Comparison of ENCODE assay signal across 9 mouse cellular contexts in genomic region chr11:3348576-3349342, GRCm38 (mm10). TPM values are rescaled to one million over a fixed set of nuclear protein-coding genes. Genes with fewer than 3 reads are reported as not detected.
DNase-seq lines count a peak whose midpoint lies in the region; ATAC-seq lines count a peak whose summit lies in the region.
"Had no signal": no experiment of that assay in that cellular context is flagged by ENCODE, and none has a peak within 500 bp of the region (broad histone marks: within the 10 kb centered on the region; RNA-seq: fewer than 3 reads in every experiment).

No protein-coding gene starts in this region.

- no peak for ATAC-seq in frontal cortex, adult (ENCODE audit: low TSS enrichment)

- H3K27me3 ChIP-seq in megakaryocyte, embryonic 14.5 days (replicated peaks): no peaks in the 10 kb centered on the region
- H3K27me3 ChIP-seq: hindbrain, embryonic 15.5 days had no signal

- DNase-seq in cerebellum, adult 9-11 months: peak; percentile 62
- DNase-seq in cerebellum, adult 11 months: no peak
- peak; percentile 56 for DNase-seq in thymus, postnatal 14 days
- no peak for DNase-seq in thymus, postnatal 25 days
- DNase-seq in kidney, adult 9 months: peak; percentile 40
- no peak for DNase-seq in frontal cortex, postnatal 25 days (ENCODE audit: low spot score in 2 of 2)

- H3K4me1 ChIP-seq in megakaryocyte, embryonic 14.5 days: peaks cover 43% of the 10 kb centered on the region

- no peaks in the 10 kb centered on the region for H3K9me3 ChIP-seq in megakaryocyte, embryonic 14.5 days
- H3K9me3 ChIP-seq: hindbrain, embryonic 15.5 days had no signal

- peaks cover 91% of the 10 kb centered on the region for H3K36me3 ChIP-seq in megakaryocyte, embryonic 14.5 days (replicated peaks; ENCODE audit: low read length)

- peak overlapping the region; percentile 67 for H3K4me3 ChIP-seq in megakaryocyte, embryonic 14.5 days (replicated peaks)
- H3K4me3 ChIP-seq: hindbrain, embryonic 15.5 days had no signal

RNA-seq across cellular contexts. Expression of gene Pik3ip1, which starts 18.6 kb away (rescaled TPM):
- 17.8 and 33.7 TPM in 2 replicates for polyA plus RNA-seq in megakaryocyte, embryonic 14.5 days (2012; ENCODE audit: insufficient read depth, low replicate concordance)

Comparison
In these comparisons a context has a peak if more than half of its experiments do, and no peak if none do; other contexts are left out.
1. DNase-seq: peak in cerebellum, adult 9-11 months (single experiment), thymus, postnatal 14 days (single experiment) and kidney, adult 9 months (single experiment); none in cerebellum, adult 11 months (single experiment), thymus, postnatal 25 days (single experiment) and frontal cortex, postnatal 25 days (0 of 2).